Mouse (Mus musculus): ENCODE data around the gene Zfp362.

DNA sequence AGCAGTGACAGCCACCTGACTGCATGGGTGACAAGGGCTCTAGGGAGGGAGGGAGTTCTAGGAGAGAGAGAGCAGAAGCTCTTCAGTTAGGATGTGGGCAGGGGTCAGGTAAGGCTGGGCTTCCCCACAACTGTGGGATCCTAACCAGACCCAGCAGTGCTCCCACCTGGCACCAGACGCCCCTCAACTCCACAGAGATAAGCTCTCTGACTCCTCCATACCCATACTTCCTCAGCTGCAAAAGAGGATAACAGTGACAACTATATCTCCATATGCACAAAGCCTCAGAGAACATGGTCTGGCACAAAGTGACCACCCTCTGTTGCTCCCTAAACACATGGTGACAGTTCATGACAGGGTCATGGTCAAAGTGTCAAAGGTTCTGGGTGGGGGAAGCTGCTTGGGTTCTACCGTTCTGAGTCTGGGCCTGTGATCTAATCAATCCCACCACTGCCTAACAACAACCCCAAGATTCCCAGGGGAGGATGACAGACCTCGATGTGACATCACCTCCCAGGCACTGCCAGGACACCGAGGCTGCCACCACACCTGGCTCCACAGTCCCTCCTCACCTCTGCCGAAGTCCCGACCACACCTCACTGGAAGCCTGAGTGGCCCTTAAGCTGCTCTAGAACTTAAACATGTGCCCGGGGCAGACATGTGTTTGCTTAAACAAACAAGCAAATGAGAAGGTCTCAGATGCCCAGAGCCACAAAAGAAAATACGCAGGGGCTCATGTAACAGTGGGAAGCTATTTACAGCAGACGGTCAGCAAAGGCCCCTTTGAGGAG lies 4.0 kb downstream of the Zfp362 start:
- no peak for TF ChIP-seq CTCF (conservative IDR thresholded peaks at IDR 0.05; ENCODE audit: insufficient read depth, insufficient read length, low read depth, low read length)
- TF ChIP-seq POLR2A (IDR thresholded peaks at IDR 0.05; ENCODE audit: low read depth, low read length): no peak
